Mouse (Mus musculus): Measurements from ENCODE around the gene Timm13. TPM values are rescaled to one million over a fixed set of nuclear protein-coding genes. Genes with fewer than 3 reads are reported as not detected.

The Timm13 gene
- polyA plus RNA-seq (2016; fragmentation: Nextera tagmentation; extraction: Ambion mirVana): 318 and 327 TPM in 2 replicates

- peak within 1 kb of the TSS; percentile 97 for H3K4me2 ChIP-seq
- peak within 1 kb of the TSS; percentile 70 for H3K9ac ChIP-seq (replicated peaks)
- H3K27ac ChIP-seq: peak within 1 kb of the TSS; percentile 86
- H3K36me3 ChIP-seq: peaks cover 62% of the 10 kb centered on the region
- 0 out of 2 replicates have a peak, but pooled peaks cover 9% of the 10 kb centered on the region for H3K27me3 ChIP-seq
- ATAC-seq (ENCODE audit: insufficient number of reproducible peaks, insufficient read depth, low FRiP score, low TSS enrichment, low read depth): peak; percentile 92
- under 1% methylated on average over 69 of the region's 72 CpGs for WGBS
- no peaks in the 10 kb centered on the region for H3K9me3 ChIP-seq
- H3K4me3 ChIP-seq (replicated peaks): peak within 1 kb of the TSS; percentile 72
- peaks cover 21% of the 10 kb centered on the region for H3K4me1 ChIP-seq (replicated peaks)
Observed at GRCm38 (mm10) chr10:80900318-80901247, at the start of gene Timm13. Timm13 (minus strand) TSS chr10:80900969.

GRCm38 (mm10) chr10:80950314-80950713, 49.5 kb upstream of the Timm13 start:
- Histone ChIP-seq H3K4me3 (replicated peaks) (no peak overlapping the region), H3K27ac (no peak overlapping the region), H3K9me3 (no peaks in the 10 kb centered on the region), H3K9ac (replicated peaks) (no peak overlapping the region), H3K4me1 (replicated peaks) (peaks cover 12% of the 10 kb centered on the region), H3K27me3 (no peaks in the 10 kb centered on the region; the same call in 1 of the 2 replicates), H3K4me2 (no peak overlapping the region), H3K36me3 (no peaks in the 10 kb centered on the region)
- 26% methylated on average over 5 of the region's 5 CpGs for WGBS
- ATAC-seq (ENCODE audit: insufficient number of reproducible peaks, insufficient read depth, low FRiP score, low TSS enrichment, low read depth): no peak

GRCm38 (mm10) chr10:80949081-80949480, 48.3 kb upstream of the Timm13 start:
- WGBS: 77% methylated on average over 3 of the region's 3 CpGs
- Histone ChIP-seq H3K36me3 (no peaks in the 10 kb centered on the region), H3K9me3 (no peaks in the 10 kb centered on the region)

DNA sequence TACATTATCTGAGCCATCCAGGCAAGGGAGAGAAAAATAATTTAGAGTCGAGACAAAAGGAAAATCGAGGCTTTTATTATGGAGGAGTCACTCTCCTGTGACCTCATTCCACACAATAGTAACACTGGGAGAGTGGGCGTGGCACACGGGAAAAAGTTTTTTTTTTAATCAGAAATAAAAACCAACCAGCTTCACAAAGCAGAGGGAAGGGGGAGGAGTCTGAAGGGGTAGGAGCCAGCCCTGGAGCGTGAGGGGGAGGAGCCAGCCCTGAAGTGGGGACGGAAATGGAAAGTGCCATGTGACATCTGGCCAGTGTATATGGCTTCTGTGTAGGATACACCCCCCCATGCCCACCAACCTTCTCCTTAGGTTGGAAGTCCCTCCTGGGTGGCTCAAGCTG, 47.8 kb upstream of the Timm13 start:
- Histone ChIP-seq H3K27ac (no peak overlapping the region), H3K9ac (replicated peaks) (no peak overlapping the region), H3K9me3 (no peaks in the 10 kb centered on the region), H3K4me3 (replicated peaks) (no peak overlapping the region), H3K36me3 (no peaks in the 10 kb centered on the region), H3K4me2 (no peak overlapping the region), H3K4me1 (replicated peaks) (peaks cover 12% of the 10 kb centered on the region), H3K27me3 (peaks cover 2% of the 10 kb centered on the region; the same call in 1 of the 2 replicates)
- ATAC-seq (ENCODE audit: insufficient number of reproducible peaks, insufficient read depth, low FRiP score, low TSS enrichment, low read depth): no peak
- 42% methylated on average over 6 of the region's 6 CpGs for WGBS

More at GRCm38 (mm10) chr10:80949081-80949480, 48.3 kb upstream of the Timm13 start:
- no peak for ATAC-seq (ENCODE audit: insufficient number of reproducible peaks, insufficient read depth, low FRiP score, low TSS enrichment, low read depth)
- no peak overlapping the region for H3K27ac ChIP-seq
- H3K9ac ChIP-seq (replicated peaks): no peak overlapping the region
- no peak overlapping the region for H3K4me3 ChIP-seq (replicated peaks)
- H3K27me3 ChIP-seq: no peaks in the 10 kb centered on the region; the same call in 1 of the 2 replicates
- peaks cover 12% of the 10 kb centered on the region for H3K4me1 ChIP-seq (replicated peaks)
- H3K4me2 ChIP-seq: no peak overlapping the region

DNA sequence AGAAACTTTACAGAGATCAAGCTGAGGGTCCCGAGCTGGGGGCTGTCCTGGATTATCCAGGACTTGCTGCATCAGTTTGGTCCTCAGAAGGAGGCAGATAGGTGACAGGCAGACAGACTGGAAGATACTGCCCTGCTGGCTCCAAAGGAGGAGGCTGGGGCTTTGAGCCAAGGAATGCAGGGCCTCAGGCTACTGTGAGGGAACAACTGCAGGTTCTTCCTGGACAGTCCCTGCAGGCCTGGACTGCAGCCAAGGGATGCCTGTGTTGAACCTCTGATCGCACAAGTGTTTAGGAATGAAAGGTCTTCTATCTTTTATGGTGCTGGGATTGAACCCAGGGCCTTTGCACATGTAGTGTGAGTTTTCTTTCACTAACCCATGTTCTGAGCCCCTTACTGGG, 47.0 kb upstream of the Timm13 start:
- Histone ChIP-seq H3K4me2 (no peak overlapping the region), H3K27ac (0 out of 2 replicates have a peak overlapping the region, but pooled peaks have one; percentile 29), H3K9ac (replicated peaks) (no peak overlapping the region), H3K9me3 (no peaks in the 10 kb centered on the region), H3K27me3 (peaks cover 3% of the 10 kb centered on the region; the same call in 1 of the 2 replicates), H3K4me3 (replicated peaks) (no peak overlapping the region), H3K36me3 (no peaks in the 10 kb centered on the region), H3K4me1 (replicated peaks) (peaks cover 12% of the 10 kb centered on the region)
- ATAC-seq (ENCODE audit: insufficient number of reproducible peaks, insufficient read depth, low FRiP score, low TSS enrichment, low read depth): no peak
- 66% methylated on average over 2 of the region's 2 CpGs for WGBS

- no peaks in the 10 kb centered on the region for H3K36me3 ChIP-seq
- H3K9ac ChIP-seq (replicated peaks): no peak overlapping the region
- H3K4me1 ChIP-seq (replicated peaks): peaks cover 12% of the 10 kb centered on the region
- H3K27ac ChIP-seq: 0 out of 2 replicates have a peak overlapping the region, but pooled peaks have one; percentile 29
- no peak overlapping the region for H3K4me2 ChIP-seq
- peaks cover 3% of the 10 kb centered on the region; the same call in 1 of the 2 replicates for H3K27me3 ChIP-seq
- H3K9me3 ChIP-seq: no peaks in the 10 kb centered on the region
- no peak for ATAC-seq (ENCODE audit: insufficient number of reproducible peaks, insufficient read depth, low FRiP score, low TSS enrichment, low read depth)
- 63% methylated on average over 14 of the region's 14 CpGs for WGBS
- H3K4me3 ChIP-seq (replicated peaks): no peak overlapping the region
Observed at GRCm38 (mm10) chr10:80946684-80947437, 46.1 kb upstream of the Timm13 start.

DNA sequence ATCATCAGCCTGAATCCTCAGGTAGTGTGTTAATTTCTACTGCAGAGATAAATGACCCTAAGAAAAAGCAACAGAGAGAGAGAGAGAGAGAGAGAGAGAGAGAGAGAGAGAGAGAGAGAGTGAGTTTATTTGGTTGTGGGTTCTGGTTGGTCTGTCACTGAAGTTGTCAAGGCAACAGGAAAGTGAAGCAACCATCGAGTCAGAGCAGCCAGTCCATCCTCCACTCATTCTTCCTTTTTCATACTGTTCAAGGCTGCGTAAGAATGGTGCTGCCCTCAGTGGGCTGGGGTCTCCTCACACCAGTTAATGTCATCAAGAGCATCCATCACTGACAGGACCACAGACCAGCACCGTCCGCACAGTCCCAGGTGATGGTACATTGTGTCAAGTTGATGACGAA, 43.5 kb upstream of the Timm13 start:
- H3K9me3 ChIP-seq: no peaks in the 10 kb centered on the region
- no peaks in the 10 kb centered on the region for H3K36me3 ChIP-seq
- peaks cover 34% of the 10 kb centered on the region for H3K4me1 ChIP-seq (replicated peaks)
- H3K27me3 ChIP-seq: peaks cover 3% of the 10 kb centered on the region; the same call in 1 of the 2 replicates
- no peak for ATAC-seq (ENCODE audit: insufficient number of reproducible peaks, insufficient read depth, low FRiP score, low TSS enrichment, low read depth)
- no peak overlapping the region for H3K27ac ChIP-seq
- no peak overlapping the region for H3K4me2 ChIP-seq
- H3K9ac ChIP-seq (replicated peaks): no peak overlapping the region
- 85% methylated on average over 5 of the region's 5 CpGs for WGBS
- H3K4me3 ChIP-seq (replicated peaks): no peak overlapping the region

DNA sequence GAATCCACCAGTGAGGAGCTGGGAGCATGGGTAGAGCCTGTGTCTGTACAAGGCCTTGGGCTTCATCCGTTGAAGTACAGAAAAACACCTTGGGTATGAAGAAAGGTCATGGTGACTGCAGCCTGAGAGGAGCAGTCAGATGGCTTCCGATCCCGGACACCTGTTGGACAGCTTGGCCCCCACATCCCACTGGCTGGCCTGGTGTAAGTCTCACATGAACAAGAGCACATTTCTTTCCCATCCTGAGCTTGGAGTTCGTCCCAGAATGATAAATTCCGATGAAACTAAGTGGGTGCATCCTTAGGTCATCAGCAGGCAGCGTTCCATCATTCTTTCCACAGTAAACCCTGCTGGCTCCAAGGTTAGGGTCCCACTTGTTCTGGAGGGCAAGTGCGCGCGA, 42.9 kb upstream of the Timm13 start:
- WGBS: 83% methylated on average over 9 of the region's 9 CpGs
- peaks cover 39% of the 10 kb centered on the region for H3K4me1 ChIP-seq (replicated peaks)

DNA sequence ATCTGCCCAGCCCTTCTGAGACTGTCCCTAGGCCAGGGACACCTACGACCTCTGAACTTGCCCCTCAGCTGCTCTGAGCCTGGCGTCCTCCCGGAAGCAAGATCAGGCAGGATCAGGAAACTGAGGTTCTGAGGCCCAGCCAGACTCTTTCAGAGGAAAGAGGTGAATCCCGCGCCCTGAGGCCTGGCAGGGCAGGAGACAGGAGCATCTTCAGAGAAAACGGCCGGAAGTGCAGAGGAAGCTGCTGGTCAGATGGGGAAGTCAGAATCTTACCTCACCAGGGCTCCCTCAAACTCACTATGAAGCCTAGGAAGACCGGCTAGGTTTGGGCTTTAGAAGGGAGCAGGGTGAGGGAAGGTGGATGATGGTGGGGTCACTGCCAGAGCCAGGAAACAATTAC, 42.1 kb upstream of the Timm13 start:
- no peaks in the 10 kb centered on the region for H3K9me3 ChIP-seq
- no peak overlapping the region for H3K9ac ChIP-seq (replicated peaks)
- H3K4me1 ChIP-seq (replicated peaks): peaks cover 42% of the 10 kb centered on the region
- 50% methylated on average over 8 of the region's 8 CpGs for WGBS
- no peaks in the 10 kb centered on the region for H3K36me3 ChIP-seq
- H3K4me2 ChIP-seq: no peak overlapping the region
- no peak for ATAC-seq (ENCODE audit: insufficient number of reproducible peaks, insufficient read depth, low FRiP score, low TSS enrichment, low read depth)
- H3K27ac ChIP-seq: no peak overlapping the region
- peaks cover 6% of the 10 kb centered on the region; the same call in 1 of the 2 replicates for H3K27me3 ChIP-seq
- no peak overlapping the region for H3K4me3 ChIP-seq (replicated peaks)

More for the DNA sequence above, 42.9 kb upstream of the Timm13 start:
- Histone ChIP-seq H3K4me3 (replicated peaks) (no peak overlapping the region), H3K9me3 (no peaks in the 10 kb centered on the region), H3K9ac (replicated peaks) (no peak overlapping the region), H3K27ac (no peak overlapping the region), H3K36me3 (no peaks in the 10 kb centered on the region), H3K27me3 (peaks cover 6% of the 10 kb centered on the region; the same call in 1 of the 2 replicates), H3K4me2 (no peak overlapping the region)
- ATAC-seq (ENCODE audit: insufficient number of reproducible peaks, insufficient read depth, low FRiP score, low TSS enrichment, low read depth): no peak

GRCm38 (mm10) chr10:80940988-80941347, 40.2 kb upstream of the Timm13 start:
- ATAC-seq (ENCODE audit: insufficient number of reproducible peaks, insufficient read depth, low FRiP score, low TSS enrichment, low read depth): no peak

More at GRCm38 (mm10) chr10:80940988-80941347, 40.2 kb upstream of the Timm13 start:
- no peaks in the 10 kb centered on the region for H3K36me3 ChIP-seq
- peak overlapping the region; percentile 9; the same call in 1 of the 2 replicates for H3K27ac ChIP-seq
- no peak overlapping the region for H3K9ac ChIP-seq (replicated peaks)
- peaks cover 55% of the 10 kb centered on the region for H3K4me1 ChIP-seq (replicated peaks)
- H3K27me3 ChIP-seq: 0 out of 2 replicates have a peak, but pooled peaks cover 15% of the 10 kb centered on the region
- 76% methylated on average over 2 of the region's 2 CpGs for WGBS
- H3K4me2 ChIP-seq: peak overlapping the region; percentile 75; the same call in 1 of the 2 replicates
- no peaks in the 10 kb centered on the region for H3K9me3 ChIP-seq
- no peak overlapping the region for H3K4me3 ChIP-seq (replicated peaks)

Measured in limb, embryonic 12.5 days (tissue).